Mouse (Mus musculus): Measurements from ENCODE around the gene Ggn. TPM values are rescaled to one million over a fixed set of nuclear protein-coding genes. Genes with fewer than 3 reads are reported as not detected.
"Not testable (repeated sequence)": the region's sequence is repeated elsewhere in the genome, so short reads cannot be mapped to it uniquely, and the experiment has no call there.

Ggn gene
- polyA plus RNA-seq, 1 experiment from 2014 or later: 1.0 TPM

DNA sequence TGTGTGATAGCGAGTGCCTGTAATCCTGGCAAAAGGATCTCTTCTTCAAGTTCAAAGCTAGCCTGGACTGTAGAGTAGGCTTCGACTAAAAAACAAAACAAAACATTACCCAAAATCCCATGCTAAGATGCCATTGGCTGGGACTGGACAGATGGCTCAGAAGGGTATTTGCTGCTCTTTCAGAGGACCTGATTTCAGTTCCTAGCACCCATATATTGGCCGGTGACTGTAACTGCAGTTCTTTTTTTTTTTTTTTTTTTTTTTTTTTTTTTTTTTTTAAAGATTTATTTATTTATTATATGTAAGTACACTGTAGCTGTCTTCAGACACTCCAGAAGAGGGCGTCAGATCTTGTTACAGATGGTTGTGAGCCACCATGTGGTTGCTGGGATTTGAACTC lies 30.8 kb upstream of the Ggn start:
- H3K27me3 ChIP-seq (ENCODE audit: insufficient read depth, low read length); H3K27ac ChIP-seq (ENCODE audit: low read length); H3K36me3 ChIP-seq (ENCODE audit: insufficient read depth, low read length); H3K9me3 ChIP-seq (ENCODE audit: low read length); H3K9ac ChIP-seq (replicated peaks; ENCODE audit: low read length); ATAC-seq (ENCODE audit: low FRiP score, low TSS enrichment); H3K4me3 ChIP-seq (ENCODE audit: low read length); H3K4me2 ChIP-seq (replicated peaks; ENCODE audit: low read depth, low read length): not testable (repeated sequence)
- H3K4me1 ChIP-seq (ENCODE audit: insufficient read depth, low read length): peaks cover 10% of the 10 kb centered on the region; the same call in 1 of the 2 replicates
- 94% methylated on average over 3 of the region's 4 CpGs for WGBS

DNA sequence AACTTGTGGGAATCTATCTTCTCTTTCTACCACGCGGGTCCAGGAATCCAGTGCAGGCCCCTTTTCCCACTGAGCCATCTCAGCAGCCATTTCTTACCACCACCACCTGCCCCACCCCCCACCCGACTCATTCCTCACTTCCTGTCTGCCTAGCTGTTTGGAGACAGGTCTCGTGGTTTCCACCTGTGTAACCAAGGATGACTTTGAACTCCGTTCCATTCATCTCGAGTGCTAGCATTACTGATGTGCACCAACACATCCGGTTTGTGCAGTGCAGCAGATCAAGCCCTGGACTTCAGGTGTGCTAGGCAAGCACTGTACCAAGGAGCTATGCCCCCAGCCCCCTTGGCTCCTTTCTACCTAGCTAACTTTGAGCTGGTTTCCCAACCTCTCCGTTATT lies 28.6 kb upstream of the Ggn start:
- H3K4me1 ChIP-seq (ENCODE audit: insufficient read depth, low read length): 0 out of 2 replicates have a peak, but pooled peaks cover 2% of the 10 kb centered on the region
- no peak overlapping the region for H3K9ac ChIP-seq (replicated peaks; ENCODE audit: low read length)
- H3K27ac ChIP-seq (ENCODE audit: low read length): no peak overlapping the region
- no peak for ATAC-seq (ENCODE audit: low FRiP score, low TSS enrichment)
- H3K9me3 ChIP-seq (ENCODE audit: low read length): no peaks in the 10 kb centered on the region
- H3K4me3 ChIP-seq (ENCODE audit: low read length): no peak overlapping the region
- H3K4me2 ChIP-seq (replicated peaks; ENCODE audit: low read depth, low read length): no peak overlapping the region
- H3K36me3 ChIP-seq (ENCODE audit: insufficient read depth, low read length): no peaks in the 10 kb centered on the region
- no peaks in the 10 kb centered on the region; the same call in 1 of the 2 replicates for H3K27me3 ChIP-seq (ENCODE audit: insufficient read depth, low read length)
- WGBS: 71% methylated on average over 8 of the region's 8 CpGs

DNA sequence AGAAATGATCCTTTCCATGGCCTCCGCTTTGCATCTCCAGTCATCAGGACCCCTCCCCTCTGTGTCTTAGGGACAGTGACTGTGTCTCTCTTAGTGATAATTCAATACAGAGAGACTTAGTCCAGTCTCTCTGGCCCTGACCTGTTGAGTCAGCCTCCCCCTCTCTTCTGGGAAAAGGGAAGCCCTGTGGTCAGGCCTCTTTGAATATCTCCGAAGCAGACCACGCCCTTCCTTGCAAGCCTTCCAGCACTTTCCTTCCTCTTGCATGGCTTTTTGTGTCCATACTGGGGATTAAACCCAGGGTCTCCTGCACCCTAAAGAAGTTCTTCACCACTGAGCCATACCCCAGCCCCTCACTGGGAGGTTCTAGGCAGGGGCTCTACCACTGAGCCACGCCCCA lies 26.0 kb upstream of the Ggn start:
- no peaks in the 10 kb centered on the region for H3K9me3 ChIP-seq (ENCODE audit: low read length)
- no peaks in the 10 kb centered on the region for H3K27me3 ChIP-seq (ENCODE audit: insufficient read depth, low read length)
- H3K36me3 ChIP-seq (ENCODE audit: insufficient read depth, low read length): no peaks in the 10 kb centered on the region
- ATAC-seq (ENCODE audit: low FRiP score, low TSS enrichment): no peak
- H3K4me3 ChIP-seq (ENCODE audit: low read length): no peak overlapping the region
- H3K9ac ChIP-seq (replicated peaks; ENCODE audit: low read length): no peak overlapping the region
- H3K27ac ChIP-seq (ENCODE audit: low read length): no peak overlapping the region
- no peaks in the 10 kb centered on the region for H3K4me1 ChIP-seq (ENCODE audit: insufficient read depth, low read length)
- H3K4me2 ChIP-seq (replicated peaks; ENCODE audit: low read depth, low read length): no peak overlapping the region
- WGBS: 90% methylated on average over 4 of the region's 4 CpGs

DNA sequence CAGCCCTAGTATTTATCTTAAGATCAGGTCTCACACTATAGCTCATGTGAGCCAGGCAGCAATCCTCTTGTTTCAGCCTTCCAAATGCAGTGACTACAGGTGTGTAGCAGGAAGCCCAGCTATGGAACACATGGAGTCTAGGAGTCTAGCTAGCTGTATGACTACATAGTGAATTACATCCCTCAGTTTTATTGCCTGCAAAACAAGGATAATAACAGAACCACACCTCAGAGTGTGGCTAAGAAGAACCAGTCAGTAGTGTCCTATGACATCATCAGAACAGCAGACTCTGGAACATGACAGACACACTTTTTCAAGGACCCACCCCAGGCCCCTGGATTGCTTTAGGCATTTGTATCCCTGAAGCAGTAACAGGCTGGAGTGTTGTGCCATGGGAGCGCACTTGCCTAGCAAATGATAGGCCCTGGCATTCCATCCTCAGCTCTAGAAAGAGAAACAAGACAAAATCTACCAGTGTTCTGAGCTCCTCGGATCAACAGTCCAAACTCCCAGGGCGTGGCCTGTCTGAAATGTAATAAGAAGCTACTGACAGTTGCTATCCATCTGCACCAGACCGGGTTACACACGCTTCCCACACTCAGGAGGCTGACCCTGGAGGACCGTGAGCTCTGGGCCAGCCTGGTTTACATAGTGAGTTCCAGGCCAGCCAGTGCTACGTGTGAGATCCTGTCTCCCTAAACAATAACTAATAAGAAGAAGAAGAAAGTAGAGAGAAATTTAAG lies 23.2 kb upstream of the Ggn start:
- H3K27me3 ChIP-seq (ENCODE audit: insufficient read depth, low read length): no peaks in the 10 kb centered on the region
- 71% methylated on average over 7 of the region's 7 CpGs for WGBS
- no peak overlapping the region for H3K9ac ChIP-seq (replicated peaks; ENCODE audit: low read length)
- no peaks in the 10 kb centered on the region for H3K4me1 ChIP-seq (ENCODE audit: insufficient read depth, low read length)
- H3K27ac ChIP-seq (ENCODE audit: low read length): no peak overlapping the region
- H3K36me3 ChIP-seq (ENCODE audit: insufficient read depth, low read length): no peaks in the 10 kb centered on the region
- H3K4me2 ChIP-seq (replicated peaks; ENCODE audit: low read depth, low read length): no peak overlapping the region
- no peak for ATAC-seq (ENCODE audit: low FRiP score, low TSS enrichment)
- no peaks in the 10 kb centered on the region for H3K9me3 ChIP-seq (ENCODE audit: low read length)
- no peak overlapping the region for H3K4me3 ChIP-seq (ENCODE audit: low read length)

DNA sequence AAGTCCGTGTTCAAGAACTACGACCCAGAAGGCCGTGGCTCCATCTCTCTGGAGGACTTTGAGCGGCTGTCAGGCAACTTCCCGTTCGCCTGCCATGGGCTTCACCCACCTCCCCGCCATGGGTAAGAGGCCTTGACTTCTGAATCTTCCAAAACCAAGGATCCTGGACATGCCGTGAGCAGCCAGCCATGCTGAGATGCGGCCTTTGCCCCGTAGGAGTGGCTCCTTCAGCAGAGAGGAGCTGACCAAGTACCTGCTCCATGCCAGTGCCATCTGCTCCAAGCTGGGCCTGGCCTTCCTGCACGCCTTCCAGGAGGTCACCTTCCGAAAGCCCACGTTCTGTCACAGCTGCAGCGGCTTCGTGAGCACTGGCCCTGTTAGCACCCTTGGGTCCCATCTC lies 21.2 kb upstream of the Ggn start:
- no peaks in the 10 kb centered on the region for H3K4me1 ChIP-seq (ENCODE audit: insufficient read depth, low read length)
- H3K9ac ChIP-seq (replicated peaks; ENCODE audit: low read length): no peak overlapping the region
- H3K27me3 ChIP-seq (ENCODE audit: insufficient read depth, low read length): no peaks in the 10 kb centered on the region
- no peak overlapping the region for H3K27ac ChIP-seq (ENCODE audit: low read length)
- H3K4me3 ChIP-seq (ENCODE audit: low read length): no peak overlapping the region
- no peak overlapping the region for H3K4me2 ChIP-seq (replicated peaks; ENCODE audit: low read depth, low read length)
- 84% methylated on average over 15 of the region's 15 CpGs for WGBS
- ATAC-seq (ENCODE audit: low FRiP score, low TSS enrichment): 0 out of 2 replicates have a peak, but pooled peaks have one; percentile 21
- no peaks in the 10 kb centered on the region for H3K9me3 ChIP-seq (ENCODE audit: low read length)
- H3K36me3 ChIP-seq (ENCODE audit: insufficient read depth, low read length): no peaks in the 10 kb centered on the region

DNA sequence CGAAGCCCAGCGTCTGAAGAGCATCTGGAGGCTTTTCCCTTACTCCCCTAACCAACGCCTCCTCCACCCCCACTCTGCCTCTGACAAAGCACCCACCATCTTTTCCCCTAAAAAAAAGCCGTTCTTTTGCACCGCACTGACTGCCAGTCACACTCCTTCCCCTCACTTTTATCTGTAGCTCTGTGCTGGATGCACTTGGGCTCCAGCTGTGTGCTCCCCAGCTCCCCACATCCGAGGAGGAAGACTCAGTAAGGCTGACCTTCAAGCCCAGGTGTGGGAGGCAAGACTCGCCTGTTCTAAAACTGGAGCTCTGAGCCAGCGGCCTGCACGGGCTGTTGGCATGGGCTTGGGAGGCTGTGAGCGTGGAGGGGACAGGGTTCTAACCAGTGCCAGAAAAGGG lies 18.5 kb upstream of the Ggn start:
- Histone ChIP-seq H3K9ac (replicated peaks; ENCODE audit: low read length) (no peak overlapping the region), H3K9me3 (ENCODE audit: low read length) (no peaks in the 10 kb centered on the region), H3K36me3 (ENCODE audit: insufficient read depth, low read length) (peaks cover 5% of the 10 kb centered on the region; the same call in 1 of the 2 replicates), H3K4me1 (ENCODE audit: insufficient read depth, low read length) (peaks cover 5% of the 10 kb centered on the region; the same call in 1 of the 2 replicates), H3K27me3 (ENCODE audit: insufficient read depth, low read length) (no peaks in the 10 kb centered on the region), H3K4me3 (ENCODE audit: low read length) (no peak overlapping the region), H3K4me2 (replicated peaks; ENCODE audit: low read depth, low read length) (no peak overlapping the region), H3K27ac (ENCODE audit: low read length) (no peak overlapping the region)
- no peak for ATAC-seq (ENCODE audit: low FRiP score, low TSS enrichment)
- 67% methylated on average over 10 of the region's 10 CpGs for WGBS

DNA sequence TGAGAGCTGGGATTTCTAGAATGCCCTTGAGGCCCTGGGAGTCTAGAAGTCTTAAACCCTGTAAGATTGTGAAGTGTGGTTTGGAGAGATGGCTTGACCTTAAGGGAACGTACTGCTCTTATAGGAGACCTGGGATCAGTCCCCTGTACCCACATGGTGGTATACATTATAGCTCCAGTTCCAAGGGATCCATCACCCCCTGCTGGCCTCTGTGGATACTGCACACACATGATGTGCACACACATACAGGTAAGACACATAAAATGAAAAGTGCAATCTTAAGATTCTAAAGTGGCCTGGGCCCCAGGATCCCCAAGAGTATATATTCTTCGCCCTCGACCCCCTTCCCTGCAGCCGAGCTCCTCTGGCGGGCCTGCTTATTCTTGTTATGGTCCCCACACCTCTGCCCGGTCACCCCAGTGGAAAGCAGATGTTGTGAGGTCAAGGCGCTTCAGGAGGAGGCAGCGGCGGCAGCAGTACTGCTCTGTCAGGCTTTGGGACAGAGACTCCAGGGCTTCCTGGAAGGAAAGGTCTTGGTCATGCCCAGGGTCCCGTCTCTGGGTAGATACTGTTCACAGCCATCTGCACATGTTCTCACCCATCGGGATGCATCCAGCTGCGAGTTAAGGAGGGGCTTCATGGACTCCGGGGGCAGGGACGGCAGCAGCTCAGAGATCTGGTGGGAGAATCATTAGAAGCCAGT lies 15.8 kb upstream of the Ggn start:
- Histone ChIP-seq H3K4me3 (ENCODE audit: low read length) (no peak overlapping the region), H3K36me3 (ENCODE audit: insufficient read depth, low read length) (peaks cover 5% of the 10 kb centered on the region; the same call in 1 of the 2 replicates), H3K4me1 (ENCODE audit: insufficient read depth, low read length) (peaks cover 5% of the 10 kb centered on the region; the same call in 1 of the 2 replicates), H3K27me3 (ENCODE audit: insufficient read depth, low read length) (peaks cover 16% of the 10 kb centered on the region), H3K9me3 (ENCODE audit: low read length) (no peaks in the 10 kb centered on the region), H3K27ac (ENCODE audit: low read length) (no peak overlapping the region), H3K9ac (replicated peaks; ENCODE audit: low read length) (no peak overlapping the region), H3K4me2 (replicated peaks; ENCODE audit: low read depth, low read length) (no peak overlapping the region)
- no peak for ATAC-seq (ENCODE audit: low FRiP score, low TSS enrichment)
- 95% methylated on average over 14 of the region's 14 CpGs for WGBS

DNA sequence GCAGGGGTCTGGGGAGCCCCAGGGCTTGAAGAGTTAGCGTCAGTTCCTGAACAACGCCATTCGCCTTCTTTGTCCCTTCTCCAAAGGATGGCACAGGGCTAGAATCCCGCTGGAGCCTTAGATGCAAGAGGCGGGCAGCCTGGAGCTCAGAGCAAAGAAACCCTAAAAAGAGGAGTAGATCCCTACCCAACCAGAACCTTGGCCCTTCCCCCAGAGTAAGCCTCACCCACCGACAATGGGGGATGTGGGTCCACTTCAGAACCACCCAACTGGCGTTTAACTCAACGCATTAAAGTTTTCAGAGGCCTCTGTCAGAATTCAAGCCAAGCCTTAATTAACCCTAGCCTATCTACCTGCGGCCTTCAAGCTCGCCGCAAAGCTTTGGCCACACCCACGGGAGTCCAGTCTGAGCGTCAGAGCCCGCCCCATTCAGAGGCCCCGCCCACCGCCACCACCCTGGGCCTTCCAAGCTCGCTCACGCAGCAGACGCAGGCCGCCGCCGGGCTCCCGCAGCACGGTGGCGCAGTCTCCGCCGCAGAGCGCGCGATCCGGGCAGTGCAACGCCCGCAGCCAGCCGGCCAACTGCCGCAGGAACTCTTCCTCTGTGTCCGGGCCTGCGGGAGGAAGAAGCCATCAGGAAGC lies 14.7 kb upstream of the Ggn start:
- Histone ChIP-seq H3K36me3 (ENCODE audit: insufficient read depth, low read length) (peaks cover 5% of the 10 kb centered on the region; the same call in 1 of the 2 replicates), H3K9me3 (ENCODE audit: low read length) (no peaks in the 10 kb centered on the region), H3K4me2 (replicated peaks; ENCODE audit: low read depth, low read length) (peak overlapping the region; percentile 92), H3K4me1 (ENCODE audit: insufficient read depth, low read length) (peaks cover 5% of the 10 kb centered on the region; the same call in 1 of the 2 replicates), H3K27me3 (ENCODE audit: insufficient read depth, low read length) (peaks cover 18% of the 10 kb centered on the region), H3K9ac (replicated peaks; ENCODE audit: low read length) (peak overlapping the region; percentile 88), H3K4me3 (ENCODE audit: low read length) (peak overlapping the region; percentile 88), H3K27ac (ENCODE audit: low read length) (peak overlapping the region; percentile 92)
- peak; percentile 92 for ATAC-seq (ENCODE audit: low FRiP score, low TSS enrichment)
- WGBS: 8% methylated on average over 35 of the region's 37 CpGs

DNA sequence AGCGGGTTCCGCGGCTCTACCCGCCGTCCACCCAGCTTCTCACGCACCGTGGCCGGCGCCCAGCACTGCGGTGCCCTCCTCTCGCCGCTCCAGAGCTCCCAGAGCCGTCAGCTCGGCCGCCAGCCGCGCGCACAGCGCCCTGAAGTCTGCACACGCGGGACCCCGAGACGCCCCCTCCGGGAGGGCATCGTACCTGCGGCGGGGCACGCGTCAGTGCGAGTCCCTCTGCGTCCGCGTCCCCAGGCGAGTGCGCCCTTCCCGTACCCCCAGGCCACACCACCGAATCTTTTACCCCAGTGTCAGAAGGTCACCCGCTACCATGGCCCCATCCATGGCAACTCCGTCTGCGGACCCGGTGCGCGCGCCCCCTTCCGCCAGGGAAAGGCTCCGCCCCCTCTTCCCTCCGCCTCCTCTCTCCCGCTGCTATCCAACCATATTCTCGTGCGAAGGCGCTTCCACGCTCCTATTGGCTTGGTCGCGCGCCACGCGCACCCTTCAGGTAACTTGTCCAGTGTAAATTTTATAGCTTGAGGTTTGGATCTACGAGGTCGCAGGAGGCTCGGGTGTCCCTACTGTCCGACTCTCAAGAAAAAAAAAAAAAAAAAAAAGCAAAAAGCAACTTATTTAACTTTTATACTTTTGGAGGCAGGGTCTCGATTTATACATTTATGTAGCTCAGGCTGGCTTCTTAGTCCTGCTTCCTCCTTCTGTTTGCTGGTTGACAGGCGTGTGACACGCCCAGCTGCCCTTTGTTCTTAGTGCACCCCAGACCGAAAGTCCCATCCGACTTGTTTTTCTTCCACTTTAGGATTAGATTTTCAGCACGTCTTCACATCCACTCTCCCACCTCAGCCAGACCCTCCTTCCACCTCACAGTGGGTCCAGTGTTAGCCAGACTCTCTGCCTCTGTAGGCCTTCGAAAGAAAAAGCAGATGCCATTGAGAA lies 13.9 kb upstream of the Ggn start, which contains the start of gene Fam98c:
TSS of gene Fam98c (minus strand) at position 397 of the 945 bp plus-strand sequence.
- H3K4me2 ChIP-seq (replicated peaks; ENCODE audit: low read depth, low read length): peak within 1 kb of the TSS; percentile 92
- H3K36me3 ChIP-seq (ENCODE audit: insufficient read depth, low read length): peaks cover 5% of the 10 kb centered on the region; the same call in 1 of the 2 replicates
- H3K9me3 ChIP-seq (ENCODE audit: low read length): no peaks in the 10 kb centered on the region
- ATAC-seq (ENCODE audit: low FRiP score, low TSS enrichment): peak; percentile 88
- WGBS: 3% methylated on average over 58 of the region's 68 CpGs
- peaks cover 5% of the 10 kb centered on the region; the same call in 1 of the 2 replicates for H3K4me1 ChIP-seq (ENCODE audit: insufficient read depth, low read length)
- H3K27me3 ChIP-seq (ENCODE audit: insufficient read depth, low read length): peaks cover 18% of the 10 kb centered on the region
- H3K4me3 ChIP-seq (ENCODE audit: low read length): peak within 1 kb of the TSS; percentile 88
- peak within 1 kb of the TSS; percentile 88 for H3K9ac ChIP-seq (replicated peaks; ENCODE audit: low read length)
- peak within 1 kb of the TSS; percentile 92 for H3K27ac ChIP-seq (ENCODE audit: low read length)

Data from kidney, embryonic 16.5 days (tissue).